Mouse (Mus musculus) heart, embryonic 12.5 days (tissue): ENCODE results near the gene Zc3h12a. TPM values are rescaled to one million over a fixed set of nuclear protein-coding genes. Genes with fewer than 3 reads are reported as not detected.

ENCODE experiments used
- ATAC-seq: fragments of 200-750 bp; cut with Nextera tagmentation; 2 replicates; pipeline ENCODE4 v1.8.0; 2017; ENCODE audit warnings: moderate TSS enrichment, moderate library complexity; ENCODE audit not compliant: insufficient number of reproducible peaks, low FRiP score
- H3K27ac ChIP-seq: fragments of 300-500 bp; sonication (generic); 2 replicates; pipeline ENCODE4 v1.5.1; 2016; ENCODE audit warnings: mild to moderate bottlenecking, moderate library complexity; ENCODE audit not compliant: poor library complexity, severe bottlenecking
- H3K27me3 ChIP-seq: fragments of 300-500 bp; sonication (generic); replicated peaks from 2 replicates; pipeline ENCODE4 v1.6.1; 2016; ENCODE audit warnings: mild to moderate bottlenecking, moderate library complexity
- H3K36me3 ChIP-seq: fragments of 300-500 bp; sonication (generic); 2 replicates; pipeline ENCODE4 v1.6.1; 2016; ENCODE audit warnings: mild to moderate bottlenecking, moderate library complexity
- H3K4me1 ChIP-seq: fragments of 300-500 bp; sonication (generic); replicated peaks from 2 replicates; pipeline ENCODE4 v1.6.1; 2016; ENCODE audit warnings: mild to moderate bottlenecking
- H3K4me2 ChIP-seq: fragments of 300-500 bp; sonication (generic); 2 replicates; pipeline ENCODE4 v1.6.1; 2016; ENCODE audit warnings: mild to moderate bottlenecking, moderate library complexity
- H3K4me3 ChIP-seq: fragments of 300-500 bp; sonication (generic); 2 replicates; pipeline ENCODE4 v1.5.1; 2016; ENCODE audit warnings: mild to moderate bottlenecking
- H3K9ac ChIP-seq: fragments of 300-500 bp; sonication (generic); 2 replicates; pipeline ENCODE4 v1.6.1; 2016; ENCODE audit warnings: mild to moderate bottlenecking, moderate library complexity
- H3K9me3 ChIP-seq: fragments of 300-500 bp; sonication (generic); replicated peaks from 2 replicates; pipeline ENCODE4 v1.6.1; 2016; ENCODE audit warnings: mild to moderate bottlenecking, moderate library complexity
- WGBS: fragments of 180-500 bp; shearing (Covaris S2); methylation state at CpG from one replicate; pipeline ENCODE4 v1.1.7; 2016; 5-methylcytosine and 5-hydroxymethylcytosine counted together
- polyA plus RNA-seq: library from polyadenylated mRNA; unstranded; fragments of >200 nt; fragmentation: Nextera tagmentation; extraction: Ambion mirVana; gene quantifications from 2 replicates; pipeline ENCODE4 v1.2.1, GENCODE M21; 2016

Gene Zc3h12a
- 0.80 and 1.3 TPM in 2 replicates for polyA plus RNA-seq

DNA sequence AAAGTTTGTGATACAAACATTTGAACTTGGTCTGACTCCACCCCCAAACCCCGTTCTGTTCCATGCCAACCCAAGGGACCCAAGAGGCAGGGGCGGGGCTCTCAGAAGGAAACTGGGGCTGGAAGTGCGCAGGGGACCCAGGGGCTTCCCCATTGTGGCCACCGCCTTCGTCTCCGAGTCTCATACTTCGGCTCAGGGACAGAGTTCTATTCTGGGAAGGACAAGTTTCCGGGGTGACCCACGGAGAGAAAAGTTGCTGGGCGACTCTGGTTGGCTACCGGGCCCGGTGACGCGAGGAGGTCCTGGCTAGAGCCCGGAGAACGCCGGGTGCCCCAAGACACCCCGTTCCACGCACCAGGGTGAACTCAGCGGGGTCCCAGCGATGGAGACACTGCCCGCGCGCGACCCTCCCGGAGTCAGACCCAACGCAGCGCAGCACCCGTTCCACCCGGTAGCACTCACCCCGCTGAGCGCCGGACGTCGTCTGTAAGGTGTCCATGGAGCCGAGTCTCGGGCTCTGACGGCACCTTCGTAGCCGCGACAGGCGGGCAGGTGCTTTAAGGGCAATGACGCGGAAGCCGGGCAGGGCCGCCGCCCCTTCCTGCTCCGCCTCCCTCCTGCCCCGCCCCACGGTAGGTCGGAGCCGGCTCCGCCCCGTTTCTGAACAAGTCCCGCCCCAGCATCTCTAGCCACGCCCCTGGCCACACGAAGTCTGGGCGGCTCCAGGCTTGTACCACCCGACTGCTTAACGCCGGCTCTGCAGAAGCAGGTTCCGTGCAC, at the start of gene Zc3h12a:
Gene Zc3h12a, minus strand, starts transcription at position 536 of the 780 bp plus-strand sequence.
- Histone ChIP-seq H3K4me1 (peaks cover 52% of the 10 kb centered on the region), H3K9me3 (no peaks in the 10 kb centered on the region), H3K9ac (peak within 1 kb of the TSS; percentile 77), H3K36me3 (no peaks in the 10 kb centered on the region), H3K27ac (peak within 1 kb of the TSS; percentile 59), H3K4me3 (peak within 1 kb of the TSS; percentile 93), H3K4me2 (peak within 1 kb of the TSS; percentile 97), H3K27me3 (no peaks in the 10 kb centered on the region)
- peak; percentile 93 for ATAC-seq
- 1% methylated on average over 62 of the region's 62 CpGs for whole genome bisulfite sequencing

DNA sequence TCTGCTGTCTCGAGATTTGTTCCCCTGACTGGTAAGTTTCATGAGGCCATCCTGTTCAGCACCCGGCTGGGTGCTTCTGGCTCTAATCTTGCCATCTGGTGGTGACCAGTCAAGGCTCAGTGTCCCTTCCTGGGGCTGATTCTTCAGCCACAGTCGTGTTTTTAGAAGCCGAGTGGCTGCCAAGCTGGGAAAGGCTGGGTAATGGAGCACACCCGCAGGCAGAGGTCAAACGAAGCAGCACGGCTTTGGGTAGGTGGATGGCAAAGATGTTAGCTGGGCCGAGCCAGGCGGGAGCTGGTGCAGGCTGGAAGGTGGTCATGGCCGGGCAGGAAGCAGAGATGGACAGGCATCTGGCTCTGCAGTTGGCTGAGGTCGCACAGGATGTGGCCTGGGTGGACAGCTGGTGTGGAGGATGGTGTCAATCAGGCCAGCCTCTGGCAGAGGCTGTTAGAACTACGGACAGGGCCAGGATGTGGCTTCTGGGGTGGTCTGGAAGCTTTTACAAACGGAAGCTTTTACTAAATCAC, 49.1 kb upstream of the Zc3h12a start:
- H3K9me3 ChIP-seq = no peaks in the 10 kb centered on the region
- WGBS = 21% methylated on average over 13 of the region's 13 CpGs
- H3K36me3 ChIP-seq = no peaks in the 10 kb centered on the region
- H3K4me2 ChIP-seq = no peak overlapping the region
- H3K27me3 ChIP-seq = no peaks in the 10 kb centered on the region; the same call in 1 of the 2 replicates
- H3K4me1 ChIP-seq = no peaks in the 10 kb centered on the region
- H3K27ac ChIP-seq = no peak overlapping the region
- no peak overlapping the region for H3K4me3 ChIP-seq
- H3K9ac ChIP-seq = no peak overlapping the region
- 0 out of 2 replicates have a peak, but pooled peaks have one; percentile 42 for ATAC-seq

DNA sequence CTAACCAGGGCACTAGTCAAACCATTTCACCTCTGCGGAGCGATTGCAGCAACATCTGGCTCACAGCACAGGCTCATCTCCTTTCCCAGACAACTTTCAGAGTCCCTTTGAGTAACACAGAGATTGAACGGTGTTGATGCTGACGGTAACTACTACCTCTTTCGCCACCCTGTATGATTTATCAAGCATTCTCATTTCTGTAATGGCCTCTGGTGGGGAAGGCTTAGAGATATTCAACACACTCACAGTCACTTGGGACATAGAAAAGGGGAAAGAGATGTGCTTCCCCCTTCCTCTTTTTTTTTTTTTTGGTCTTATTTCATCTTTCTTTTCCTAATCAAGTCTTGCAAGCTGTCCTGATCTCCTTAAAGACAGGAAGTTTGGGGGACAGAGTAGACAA, 48.5 kb upstream of the Zc3h12a start:
- Histone ChIP-seq H3K27me3 (no peaks in the 10 kb centered on the region; the same call in 1 of the 2 replicates), H3K4me1 (no peaks in the 10 kb centered on the region), H3K9ac (no peak overlapping the region), H3K27ac (no peak overlapping the region), H3K9me3 (no peaks in the 10 kb centered on the region), H3K36me3 (no peaks in the 10 kb centered on the region), H3K4me3 (no peak overlapping the region), H3K4me2 (no peak overlapping the region)
- 77% methylated on average over 5 of the region's 5 CpGs for WGBS
- no peak for ATAC-seq

DNA sequence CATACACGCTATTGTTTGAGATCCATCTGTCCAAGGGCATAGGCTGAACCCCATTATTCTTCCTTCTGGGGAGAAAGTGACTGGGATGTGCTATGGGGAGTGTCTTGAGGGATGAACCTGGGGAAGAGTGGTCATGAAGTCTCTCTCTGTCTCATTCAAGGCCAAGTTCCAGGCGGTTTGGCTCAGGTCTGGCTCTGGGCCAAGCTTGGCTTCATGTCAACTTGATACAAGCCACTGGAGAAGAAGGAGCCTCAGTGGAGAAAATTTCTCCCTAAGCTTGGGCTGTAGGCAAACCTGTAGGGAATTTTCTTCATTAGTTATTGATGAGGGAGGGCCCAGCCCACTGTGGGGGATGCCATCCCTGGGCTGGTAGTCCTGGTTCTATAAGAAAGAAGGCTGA, 48.0 kb upstream of the Zc3h12a start:
- Histone ChIP-seq H3K4me3 (no peak overlapping the region), H3K27ac (no peak overlapping the region), H3K4me1 (no peaks in the 10 kb centered on the region), H3K36me3 (no peaks in the 10 kb centered on the region), H3K4me2 (no peak overlapping the region), H3K27me3 (peaks cover 5% of the 10 kb centered on the region; the same call in 1 of the 2 replicates), H3K9me3 (no peaks in the 10 kb centered on the region), H3K9ac (no peak overlapping the region)
- 60% methylated on average over 2 of the region's 2 CpGs for WGBS
- ATAC-seq = no peak

DNA sequence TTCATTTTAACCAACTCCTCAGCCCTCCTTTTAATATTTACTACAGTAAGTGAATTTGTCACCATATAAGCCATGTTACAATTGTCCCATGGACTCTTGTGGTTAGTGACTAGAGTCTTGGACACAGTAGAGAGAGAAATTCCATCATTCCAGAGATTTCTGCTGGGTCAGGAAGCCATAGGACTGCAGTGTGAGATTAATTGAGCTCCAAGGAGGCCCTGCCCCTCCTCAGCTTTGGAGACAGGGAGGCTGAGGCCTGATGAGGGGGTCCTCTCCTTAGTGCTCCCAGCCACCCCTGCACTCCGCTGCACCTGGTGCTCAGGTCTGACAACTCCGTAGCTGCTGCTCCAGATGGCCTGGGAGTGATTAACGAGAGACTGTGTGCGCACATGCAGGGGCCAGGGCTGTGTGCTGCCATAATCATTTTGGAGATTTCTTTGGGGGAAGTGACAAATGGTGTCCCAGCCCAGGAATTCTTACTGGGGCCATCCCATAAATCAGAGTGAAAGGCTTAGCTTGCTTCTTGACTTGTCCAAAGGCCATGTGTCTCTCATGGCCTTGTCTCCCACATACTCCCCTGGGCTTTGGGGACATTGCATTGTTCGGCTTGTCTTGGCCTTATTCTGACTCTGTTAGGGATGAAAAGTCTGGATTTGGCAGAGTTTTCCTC, 47.0 kb upstream of the Zc3h12a start:
- peaks cover 14% of the 10 kb centered on the region; the same call in 1 of the 2 replicates for H3K27me3 ChIP-seq
- H3K36me3 ChIP-seq = no peaks in the 10 kb centered on the region
- H3K4me3 ChIP-seq = no peak overlapping the region
- ATAC-seq = no peak
- no peak overlapping the region for H3K4me2 ChIP-seq
- H3K27ac ChIP-seq = no peak overlapping the region
- H3K9ac ChIP-seq = no peak overlapping the region
- no peaks in the 10 kb centered on the region for H3K9me3 ChIP-seq
- no peaks in the 10 kb centered on the region for H3K4me1 ChIP-seq
- WGBS = 77% methylated on average over 5 of the region's 5 CpGs

DNA sequence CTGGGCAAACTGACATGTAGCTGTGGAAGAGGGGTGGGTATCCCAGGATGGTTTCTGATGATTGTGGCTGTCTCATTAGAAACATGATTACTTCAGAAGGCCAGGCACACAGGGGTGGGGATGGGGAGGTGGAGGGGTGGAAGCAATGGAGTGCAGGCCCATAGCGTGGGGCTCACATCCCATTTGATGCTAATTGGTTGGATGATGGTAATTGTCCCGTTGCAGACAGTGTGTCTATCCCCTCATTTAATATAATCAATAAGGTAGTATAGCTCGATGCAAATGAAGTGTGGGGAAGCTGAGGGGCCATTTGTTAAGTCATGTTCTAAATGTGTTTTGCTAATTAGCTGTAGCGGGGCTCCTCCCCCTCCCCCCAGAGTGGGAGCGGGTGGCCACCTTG, 45.5 kb upstream of the Zc3h12a start:
- no peak overlapping the region for H3K9ac ChIP-seq
- no peak overlapping the region for H3K4me2 ChIP-seq
- H3K27me3 ChIP-seq = peaks cover 15% of the 10 kb centered on the region; the same call in 1 of the 2 replicates
- no peak for ATAC-seq
- H3K4me1 ChIP-seq = no peaks in the 10 kb centered on the region
- WGBS = 72% methylated on average over 5 of the region's 5 CpGs
- H3K9me3 ChIP-seq = no peaks in the 10 kb centered on the region
- no peak overlapping the region for H3K4me3 ChIP-seq
- no peaks in the 10 kb centered on the region for H3K36me3 ChIP-seq
- H3K27ac ChIP-seq = no peak overlapping the region

DNA sequence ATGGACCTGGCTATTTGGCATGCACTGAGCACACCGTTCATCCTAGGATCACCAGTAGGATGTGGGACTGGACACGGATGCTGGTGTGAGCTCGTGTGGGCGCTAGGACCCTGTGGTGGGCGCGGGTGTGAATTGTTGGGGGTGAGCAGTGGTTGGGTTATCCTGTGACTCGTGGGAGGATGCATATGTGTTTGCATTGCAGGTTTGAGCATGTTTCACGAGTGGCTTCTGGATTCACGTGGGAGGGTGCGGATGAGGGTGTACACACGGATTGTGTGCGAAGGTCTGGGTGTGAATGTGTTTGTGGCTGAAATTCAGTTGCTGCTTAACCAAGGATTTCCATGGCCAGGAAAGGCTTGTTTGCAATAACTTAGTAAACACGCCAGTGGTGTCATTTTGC, 45.1 kb upstream of the Zc3h12a start:
- no peak for ATAC-seq
- WGBS = 85% methylated on average over 13 of the region's 13 CpGs
- Histone ChIP-seq H3K4me3 (no peak overlapping the region), H3K27me3 (peaks cover 15% of the 10 kb centered on the region; the same call in 1 of the 2 replicates), H3K27ac (no peak overlapping the region), H3K4me1 (no peaks in the 10 kb centered on the region), H3K36me3 (no peaks in the 10 kb centered on the region), H3K4me2 (no peak overlapping the region), H3K9me3 (no peaks in the 10 kb centered on the region), H3K9ac (no peak overlapping the region)

DNA sequence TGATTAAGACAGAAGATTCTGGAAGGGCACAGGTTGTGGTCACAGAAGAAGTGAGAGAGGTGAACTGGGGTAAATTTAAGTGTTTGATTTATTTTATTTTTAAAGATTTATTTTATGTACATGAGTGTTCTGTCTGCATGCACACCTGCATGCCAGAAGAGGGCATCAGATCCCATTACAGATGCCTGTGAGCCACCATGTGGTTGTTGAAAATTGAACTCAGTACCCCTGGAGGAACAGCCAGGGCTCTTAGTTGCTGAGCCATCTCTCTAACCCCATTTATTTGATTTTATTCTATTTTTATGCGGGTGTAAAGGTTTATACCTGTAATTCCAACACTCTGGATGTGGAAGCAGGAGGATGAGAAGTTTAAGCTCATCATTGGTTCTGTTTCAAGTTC, 40.1 kb upstream of the Zc3h12a start:
- H3K36me3 ChIP-seq = no peaks in the 10 kb centered on the region
- H3K4me2 ChIP-seq = no peak overlapping the region
- no peak overlapping the region for H3K4me3 ChIP-seq
- WGBS = 44% methylated on average over 1 of the region's 1 CpGs
- H3K9ac ChIP-seq = no peak overlapping the region
- peaks cover 15% of the 10 kb centered on the region; the same call in 1 of the 2 replicates for H3K27me3 ChIP-seq
- H3K4me1 ChIP-seq = no peaks in the 10 kb centered on the region
- H3K27ac ChIP-seq = no peak overlapping the region
- ATAC-seq = no peak
- H3K9me3 ChIP-seq = no peaks in the 10 kb centered on the region

DNA sequence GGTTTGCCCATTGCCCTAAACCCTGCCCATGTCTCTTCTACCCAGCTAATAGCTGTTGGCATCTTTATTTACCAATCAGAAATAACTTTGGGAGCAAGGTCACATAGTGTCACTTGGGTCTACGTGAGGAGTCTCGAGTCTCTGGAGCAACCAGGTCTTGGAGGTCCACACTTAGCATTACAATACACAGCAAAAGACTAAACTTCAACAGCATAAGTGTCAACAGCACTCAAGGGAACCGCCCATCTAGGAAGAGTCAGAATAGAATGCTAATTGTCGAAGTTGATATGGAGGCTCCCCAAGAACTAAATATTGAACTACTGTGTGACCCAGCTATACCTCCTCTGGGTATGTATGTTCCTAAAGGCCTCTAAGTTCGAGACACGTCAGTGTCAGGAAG, 37.2 kb upstream of the Zc3h12a start:
- H3K4me3 ChIP-seq = no peak overlapping the region
- H3K36me3 ChIP-seq = no peaks in the 10 kb centered on the region
- H3K27ac ChIP-seq = no peak overlapping the region
- no peak for ATAC-seq
- peaks cover 23% of the 10 kb centered on the region for H3K27me3 ChIP-seq
- 76% methylated on average over 6 of the region's 6 CpGs for WGBS
- H3K4me2 ChIP-seq = no peak overlapping the region
- H3K9me3 ChIP-seq = no peaks in the 10 kb centered on the region
- no peak overlapping the region for H3K9ac ChIP-seq
- no peaks in the 10 kb centered on the region for H3K4me1 ChIP-seq

DNA sequence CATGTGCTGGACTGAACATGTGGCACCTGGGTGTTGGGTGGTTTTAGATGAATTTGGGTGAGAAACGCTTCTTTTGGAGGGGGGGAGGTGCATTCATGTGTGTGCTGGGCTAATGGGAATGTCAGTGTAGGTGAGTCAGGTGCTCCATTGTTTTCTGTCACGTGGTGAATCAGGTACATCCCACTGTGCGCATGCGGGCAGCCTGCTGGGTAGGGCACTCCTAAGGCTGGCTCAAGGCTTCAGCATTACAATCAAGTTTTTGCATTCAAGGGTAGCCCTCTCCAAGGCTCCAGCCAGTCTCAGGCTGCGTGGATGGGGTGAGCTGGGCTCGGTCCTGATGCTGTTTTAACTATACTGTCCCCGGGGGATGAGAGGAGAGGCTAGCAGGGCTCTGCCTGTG, 35.1 kb upstream of the Zc3h12a start:
- WGBS = 50% methylated on average over 7 of the region's 7 CpGs

DNA sequence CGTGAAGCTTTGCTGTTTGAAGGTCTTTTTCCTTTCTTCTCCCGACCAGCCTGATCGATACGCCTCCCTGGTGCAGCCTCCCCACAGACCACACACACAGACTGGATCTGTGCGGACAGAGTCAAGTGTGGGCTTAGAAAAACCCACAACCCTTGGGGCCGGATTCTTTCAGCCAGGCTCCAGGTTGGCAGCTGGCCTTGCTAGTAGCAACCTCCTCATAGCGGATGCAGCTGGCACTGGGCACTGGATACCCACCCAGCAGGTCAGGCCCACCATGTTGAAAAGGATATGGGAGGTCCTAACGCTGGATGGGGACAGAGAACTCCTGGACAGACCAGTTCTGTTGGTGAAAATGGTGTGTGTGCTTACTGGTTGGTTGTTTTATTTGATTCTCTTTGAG, 33.8 kb upstream of the Zc3h12a start:
- Histone ChIP-seq H3K9me3 (no peaks in the 10 kb centered on the region), H3K4me1 (no peaks in the 10 kb centered on the region), H3K4me2 (no peak overlapping the region), H3K27me3 (peaks cover 30% of the 10 kb centered on the region), H3K27ac (no peak overlapping the region), H3K4me3 (no peak overlapping the region), H3K36me3 (no peaks in the 10 kb centered on the region), H3K9ac (no peak overlapping the region)
- WGBS = 64% methylated on average over 8 of the region's 8 CpGs
- no peak for ATAC-seq

More for the DNA sequence above, 35.1 kb upstream of the Zc3h12a start:
- Histone ChIP-seq H3K9me3 (no peaks in the 10 kb centered on the region), H3K4me2 (no peak overlapping the region), H3K36me3 (no peaks in the 10 kb centered on the region), H3K4me1 (no peaks in the 10 kb centered on the region), H3K9ac (no peak overlapping the region), H3K4me3 (no peak overlapping the region), H3K27me3 (peaks cover 26% of the 10 kb centered on the region), H3K27ac (no peak overlapping the region)
- ATAC-seq = no peak
